Mouse (Mus musculus) spleen, adult 2 months (tissue): Measurements from ENCODE around the gene Apoc4. TPM values are rescaled to one million over a fixed set of nuclear protein-coding genes. Genes with fewer than 3 reads are reported as not detected.
A peak's percentile ranks its signal among the peaks of the same experiment; 100 is the strongest.

Experiments used
- DNase-seq, 2 experiments: peaks; one replicate each; pipeline versions ENCODE4 v3.0.0 to v3.0.0-alpha.2; 2012 to 2021; ENCODE audit warnings: low spot score in 2 of 2, low read depth in 1 of 2
- H3K27ac ChIP-seq: fragments of 200-500 bp; 2 replicates; pipeline ENCODE4 v1.5.1; 2012; ENCODE audit warnings: low read length, inconsistent platforms; ENCODE audit not compliant: insufficient read depth
- H3K27me3 ChIP-seq: fragments of 200-500 bp; 2 replicates; pipeline ENCODE4 v1.6.1; 2012; ENCODE audit warnings: mild to moderate bottlenecking, moderate library complexity, low read length, inconsistent platforms; ENCODE audit not compliant: control insufficient read depth, insufficient read depth
- H3K36me3 ChIP-seq: fragments of 200-500 bp; 2 replicates; pipeline ENCODE4 v1.6.1; 2012; ENCODE audit warnings: mild to moderate bottlenecking, low read length, inconsistent platforms; ENCODE audit not compliant: control insufficient read depth, insufficient read depth
- H3K4me1 ChIP-seq: fragments of 200-500 bp; 2 replicates; pipeline ENCODE4 v1.6.1; 2011; ENCODE audit warnings: inconsistent platforms; ENCODE audit not compliant: control insufficient read depth, insufficient read depth, insufficient read length
- H3K4me3 ChIP-seq: fragments of 200-500 bp; 2 replicates; pipeline ENCODE4 v1.5.1; 2011; ENCODE audit warnings: mild to moderate bottlenecking, inconsistent platforms; ENCODE audit not compliant: insufficient read depth, insufficient read length; ENCODE audit errors: extremely low read depth
- CTCF ChIP-seq: fragments of 200-500 bp; IDR thresholded peaks from 2 replicates; pipeline ENCODE4 v1.5.1; 2011; ENCODE audit warnings: mild to moderate bottlenecking, inconsistent platforms; ENCODE audit not compliant: insufficient read depth, insufficient read length, insufficient replicate concordance; ENCODE audit errors: extremely low read depth
- POLR2A ChIP-seq: fragments of 200-500 bp; IDR thresholded peaks from 2 replicates; pipeline ENCODE4 v1.6.1; 2011; ENCODE audit warnings: low read depth, low read length, inconsistent platforms
- WGBS: fragments of 180-500 bp; shearing (Covaris S2); methylation state at CpG from one replicate; pipeline ENCODE4 v1.1.7; 2018; 5-methylcytosine and 5-hydroxymethylcytosine counted together
- polyA plus RNA-seq: library from polyadenylated mRNA; depleted of rRNA; stranded (reverse); fragments of >200 nt; gene quantifications from 2 replicates; pipeline ENCODE4 v1.2.3, GENCODE M21; 2012

The Apoc4 gene
- polyA plus RNA-seq, 1 experiment = 0.25 TPM

DNA sequence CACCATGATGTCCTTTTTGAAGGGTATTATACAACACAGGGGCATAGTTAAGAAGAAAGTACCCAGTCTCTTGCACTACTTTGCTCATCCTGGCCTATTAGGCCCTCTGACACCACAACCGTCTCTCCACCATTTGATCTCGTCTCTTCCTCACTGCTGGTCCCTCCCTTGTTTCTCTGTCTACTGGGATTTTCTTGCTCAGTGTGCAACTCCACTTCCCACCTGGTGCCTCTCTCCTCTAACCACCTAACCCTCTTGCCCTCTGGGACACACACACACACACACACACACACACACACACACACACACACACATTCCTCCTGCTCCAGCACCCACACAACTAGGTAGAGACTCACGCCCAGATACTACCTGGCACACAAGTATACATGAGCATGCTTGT, 2.4 kb downstream of the Apoc4 start:
- H3K4me1 ChIP-seq = peaks cover 2% of the 10 kb centered on the region; the same call in 1 of the 2 replicates
- 92% methylated on average over 3 of the region's 3 CpGs for WGBS
- H3K4me3 ChIP-seq = no peak overlapping the region

GRCm38 (mm10) chr7:19677872-19678271, 3.4 kb downstream of the Apoc4 start, which contains the start of gene Apoc2:
Gene Apoc2 (minus strand): TSS chr7:19677941.
- WGBS = 93% methylated on average over 8 of the region's 8 CpGs
- Histone ChIP-seq H3K27me3 (no peaks in the 10 kb centered on the region), H3K36me3 (no peaks in the 10 kb centered on the region), H3K4me1 (no peaks in the 10 kb centered on the region; the same call in 1 of the 2 replicates), H3K27ac (no peak within 1 kb of the TSS), H3K4me3 (no peak within 1 kb of the TSS)
- TF ChIP-seq CTCF = no peak
- no peak for TF ChIP-seq POLR2A
- no peak for DNase-seq

More for the DNA sequence above, 2.4 kb downstream of the Apoc4 start:
- TF ChIP-seq CTCF (no peak), POLR2A (no peak)
- DNase-seq = no peak
- no peaks in the 10 kb centered on the region for H3K36me3 ChIP-seq
- H3K27ac ChIP-seq = no peak overlapping the region
- H3K27me3 ChIP-seq = no peaks in the 10 kb centered on the region

- DNase-seq = no peak
- 86% methylated on average over 1 of the region's 1 CpGs for WGBS
- Histone ChIP-seq H3K27me3 (no peaks in the 10 kb centered on the region), H3K36me3 (no peaks in the 10 kb centered on the region), H3K4me1 (no peaks in the 10 kb centered on the region; the same call in 1 of the 2 replicates), H3K27ac (no peak overlapping the region), H3K4me3 (no peak overlapping the region)
- TF ChIP-seq POLR2A (no peak), CTCF (no peak)
These were observed 4.6 kb downstream of the Apoc4 start for GRCm38 (mm10) chr7:19676662-19677061.

- no peak overlapping the region for H3K4me3 ChIP-seq
- H3K27ac ChIP-seq = no peak overlapping the region
- 81% methylated on average over 10 of the region's 10 CpGs for WGBS
These were observed 5.5 kb downstream of the Apoc4 start for GRCm38 (mm10) chr7:19675824-19676223.

DNA sequence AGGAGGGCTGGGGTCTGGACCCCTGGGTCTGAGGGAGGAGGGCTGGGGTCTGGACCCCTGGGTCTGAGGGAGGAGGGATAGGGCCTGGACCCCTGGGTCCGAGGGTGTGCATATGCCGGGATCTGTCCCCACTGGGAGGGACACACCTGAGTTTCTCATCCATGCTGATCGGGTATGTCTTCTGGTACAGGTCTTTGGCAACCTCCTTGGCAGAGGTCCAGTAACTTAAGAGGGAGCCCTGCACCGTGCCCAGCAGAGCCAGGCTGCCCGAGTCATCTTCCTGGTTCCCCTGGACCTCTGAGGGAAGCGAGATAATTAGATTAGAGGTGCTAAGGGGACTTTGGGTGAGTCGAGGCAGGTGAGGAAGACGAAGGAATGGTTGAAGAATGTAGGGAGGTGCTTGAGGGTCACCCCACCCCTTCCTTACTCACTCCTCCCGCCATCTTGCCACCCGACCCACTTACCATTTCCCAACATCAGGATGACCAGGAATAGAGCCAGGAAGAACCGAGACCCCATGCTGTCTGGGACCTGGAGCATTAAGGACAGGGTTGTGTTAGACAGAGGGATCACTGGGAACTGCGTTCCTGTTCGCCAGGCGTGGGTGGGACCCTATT, 8.1 kb downstream of the Apoc4 start:
- Histone ChIP-seq H3K27ac (no peak overlapping the region), H3K27me3 (no peaks in the 10 kb centered on the region), H3K4me1 (peaks cover 7% of the 10 kb centered on the region; the same call in 1 of the 2 replicates), H3K4me3 (no peak overlapping the region), H3K36me3 (no peaks in the 10 kb centered on the region)
- no peak for DNase-seq
- WGBS = 59% methylated on average over 14 of the region's 14 CpGs
- TF ChIP-seq CTCF (no peak), POLR2A (no peak)

More at GRCm38 (mm10) chr7:19675824-19676223, 5.5 kb downstream of the Apoc4 start:
- DNase-seq = no peak
- no peaks in the 10 kb centered on the region for H3K36me3 ChIP-seq
- H3K27me3 ChIP-seq = no peaks in the 10 kb centered on the region
- TF ChIP-seq CTCF (no peak), POLR2A (no peak)
- H3K4me1 ChIP-seq = no peaks in the 10 kb centered on the region; the same call in 1 of the 2 replicates

DNA sequence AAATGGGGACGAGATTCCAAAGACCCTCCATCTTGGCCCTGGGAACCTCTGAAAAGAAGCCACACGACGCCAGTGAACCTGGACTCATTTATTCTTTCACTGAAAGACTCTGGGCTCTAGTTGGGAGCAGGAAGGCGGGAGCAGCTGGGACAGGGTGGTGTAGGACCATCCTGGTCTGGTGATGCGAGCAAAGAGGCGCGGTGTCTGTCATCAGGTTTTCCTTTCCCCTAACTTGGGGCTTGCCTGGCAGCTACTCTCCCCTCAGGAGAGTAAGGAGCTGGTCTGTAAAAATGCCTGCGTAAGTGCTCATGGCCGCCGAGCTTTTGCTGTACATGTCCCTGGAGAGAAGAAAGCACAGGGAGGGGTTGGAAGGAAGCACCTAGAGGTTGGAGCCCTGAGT, 9.8 kb downstream of the Apoc4 start:
- H3K27ac ChIP-seq = no peak overlapping the region
- peaks cover 7% of the 10 kb centered on the region; the same call in 1 of the 2 replicates for H3K4me1 ChIP-seq
- WGBS = 84% methylated on average over 10 of the region's 10 CpGs
- TF ChIP-seq POLR2A (no peak), CTCF (no peak)
- no peak overlapping the region for H3K4me3 ChIP-seq
- no peak for DNase-seq
- no peaks in the 10 kb centered on the region for H3K27me3 ChIP-seq
- no peaks in the 10 kb centered on the region for H3K36me3 ChIP-seq

DNA sequence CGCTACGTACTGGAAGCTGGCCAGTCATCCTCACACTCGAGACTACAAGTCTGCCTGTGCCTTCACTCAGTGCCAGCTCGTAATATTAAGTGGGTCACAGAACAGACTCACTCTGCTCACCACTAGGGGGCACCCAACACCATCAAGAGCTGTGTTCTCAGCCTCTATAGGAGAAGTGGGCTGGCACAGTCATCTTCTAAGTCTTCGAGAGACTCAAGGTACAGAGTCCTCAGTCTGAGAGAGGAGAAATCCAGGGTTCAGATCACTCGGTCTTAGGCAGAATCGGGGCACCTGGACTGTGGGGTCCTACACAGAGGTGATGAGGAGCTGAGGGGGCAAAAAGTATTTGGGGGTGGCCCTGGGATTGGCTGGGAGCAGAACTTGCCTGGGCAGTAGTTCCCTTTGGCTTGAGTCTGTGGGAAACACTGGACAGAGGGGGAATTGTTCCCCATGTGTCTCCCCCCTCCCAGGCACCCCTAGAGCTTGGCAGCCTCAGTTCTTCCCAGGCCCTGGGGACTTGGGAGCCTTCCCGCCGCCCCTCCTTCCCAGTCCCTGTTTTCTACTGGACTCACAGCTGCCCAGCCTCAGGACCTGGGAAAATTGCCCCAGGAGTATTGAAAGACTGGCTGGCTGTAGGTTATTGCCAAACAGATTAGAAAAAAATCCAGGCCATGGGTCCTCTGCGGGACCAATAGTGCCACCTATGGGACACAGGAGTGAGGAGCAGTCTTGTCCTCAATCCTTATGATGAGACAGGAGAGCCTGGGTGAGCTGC, 12.1 kb downstream of the Apoc4 start:
- no peaks in the 10 kb centered on the region for H3K36me3 ChIP-seq
- H3K4me3 ChIP-seq = no peak overlapping the region
- H3K27me3 ChIP-seq = no peaks in the 10 kb centered on the region
- WGBS = 11% methylated on average over 10 of the region's 10 CpGs
- H3K27ac ChIP-seq = peak overlapping the region; percentile 72
- H3K4me1 ChIP-seq = peaks cover 7% of the 10 kb centered on the region; the same call in 1 of the 2 replicates
- DNase-seq = peak; percentile 88 to 91
- no peak; the same call in 1 of the 2 replicates for TF ChIP-seq POLR2A
- peak; percentile 83; the same call in 1 of the 2 replicates for TF ChIP-seq CTCF
